Mouse (Mus musculus): ENCODE results near the gene Ciita. TPM values are rescaled to one million over a fixed set of nuclear protein-coding genes. Genes with fewer than 3 reads are reported as not detected.

Gene Ciita
- total and polyA plus RNA-seq, 3 experiments: 0.11 TPM; not detected in 2

- Histone ChIP-seq H3K9me3 (replicated peaks) (no peaks in the 10 kb centered on the region), H3K36me3 (replicated peaks) (no peaks in the 10 kb centered on the region), H3K4me3 (ENCODE audit: low read depth, low read length) (no peak overlapping the region), H3K27me3 (ENCODE audit: insufficient read depth, low read length) (0 out of 2 replicates have a peak, but pooled peaks cover 2% of the 10 kb centered on the region), H3K4me1 (ENCODE audit: insufficient read depth, low read depth, low read length) (no peaks in the 10 kb centered on the region)
- no peak for DNase-seq (ENCODE audit: low spot score)
- TF ChIP-seq CTCF (IDR thresholded peaks at IDR 0.05; ENCODE audit: low read depth, low read length) (no peak), GATA2 (IDR thresholded peaks at IDR 0.05; ENCODE audit: borderline replicate concordance, low read depth, low read length) (no peak), POLR2AphosphoS5 (IDR thresholded peaks at IDR 0.05; ENCODE audit: insufficient replicate concordance, low read depth, low read length) (no peak), GATA1 (IDR thresholded peaks at IDR 0.05; ENCODE audit: borderline replicate concordance, low read length) (no peak), TAL1 (conservative IDR thresholded peaks at IDR 0.05; ENCODE audit: low read depth, low read length) (no peak)
- no peak for ATAC-seq (ENCODE audit: extremely low read depth, insufficient number of reproducible peaks, low FRiP score, poor library complexity, severe bottlenecking)
These were observed 10.1 kb downstream of the Ciita start for GRCm38 (mm10) chr16:10489904-10490457.

- no peak for TF ChIP-seq GATA2 (IDR thresholded peaks at IDR 0.05; ENCODE audit: borderline replicate concordance, low read depth, low read length)
- no peak for TF ChIP-seq POLR2AphosphoS5 (IDR thresholded peaks at IDR 0.05; ENCODE audit: insufficient replicate concordance, low read depth, low read length)
- no peak for TF ChIP-seq GATA1 (IDR thresholded peaks at IDR 0.05; ENCODE audit: borderline replicate concordance, low read length)
- TF ChIP-seq TAL1 (conservative IDR thresholded peaks at IDR 0.05; ENCODE audit: low read depth, low read length): no peak
- TF ChIP-seq CTCF (IDR thresholded peaks at IDR 0.05; ENCODE audit: low read depth, low read length): no peak
- DNase-seq (ENCODE audit: low spot score) (no peak), ATAC-seq (ENCODE audit: extremely low read depth, insufficient number of reproducible peaks, low FRiP score, poor library complexity, severe bottlenecking) (no peak)
- Histone ChIP-seq H3K4me1 (ENCODE audit: insufficient read depth, low read depth, low read length) (no peaks in the 10 kb centered on the region), H3K9me3 (replicated peaks) (no peaks in the 10 kb centered on the region), H3K36me3 (replicated peaks) (no peaks in the 10 kb centered on the region), H3K4me3 (ENCODE audit: low read depth, low read length) (no peak overlapping the region), H3K27me3 (ENCODE audit: insufficient read depth, low read length) (0 out of 2 replicates have a peak, but pooled peaks cover 2% of the 10 kb centered on the region)
These were observed 10.8 kb downstream of the Ciita start for GRCm38 (mm10) chr16:10490503-10491150.

GRCm38 (mm10) chr16:10491716-10492115 is 11.9 kb downstream of the Ciita start:
- Histone ChIP-seq H3K4me1 (ENCODE audit: insufficient read depth, low read depth, low read length) (no peaks in the 10 kb centered on the region), H3K36me3 (replicated peaks) (no peaks in the 10 kb centered on the region), H3K9me3 (replicated peaks) (no peaks in the 10 kb centered on the region), H3K27me3 (ENCODE audit: insufficient read depth, low read length) (0 out of 2 replicates have a peak, but pooled peaks cover 2% of the 10 kb centered on the region), H3K4me3 (ENCODE audit: low read depth, low read length) (no peak overlapping the region)
- TF ChIP-seq GATA1 (IDR thresholded peaks at IDR 0.05; ENCODE audit: borderline replicate concordance, low read length) (no peak), CTCF (IDR thresholded peaks at IDR 0.05; ENCODE audit: low read depth, low read length) (no peak), GATA2 (IDR thresholded peaks at IDR 0.05; ENCODE audit: borderline replicate concordance, low read depth, low read length) (no peak), TAL1 (conservative IDR thresholded peaks at IDR 0.05; ENCODE audit: low read depth, low read length) (no peak), POLR2AphosphoS5 (IDR thresholded peaks at IDR 0.05; ENCODE audit: insufficient replicate concordance, low read depth, low read length) (no peak)
- DNase-seq (ENCODE audit: low spot score) (no peak), ATAC-seq (ENCODE audit: extremely low read depth, insufficient number of reproducible peaks, low FRiP score, poor library complexity, severe bottlenecking) (no peak)

- TF ChIP-seq TAL1 (conservative IDR thresholded peaks at IDR 0.05; ENCODE audit: low read depth, low read length) (no peak), CTCF (IDR thresholded peaks at IDR 0.05; ENCODE audit: low read depth, low read length) (no peak), GATA1 (IDR thresholded peaks at IDR 0.05; ENCODE audit: borderline replicate concordance, low read length) (no peak), GATA2 (IDR thresholded peaks at IDR 0.05; ENCODE audit: borderline replicate concordance, low read depth, low read length) (no peak), POLR2AphosphoS5 (IDR thresholded peaks at IDR 0.05; ENCODE audit: insufficient replicate concordance, low read depth, low read length) (no peak)
- Histone ChIP-seq H3K4me1 (ENCODE audit: insufficient read depth, low read depth, low read length) (no peaks in the 10 kb centered on the region), H3K9me3 (replicated peaks) (no peaks in the 10 kb centered on the region), H3K27me3 (ENCODE audit: insufficient read depth, low read length) (0 out of 2 replicates have a peak, but pooled peaks cover 2% of the 10 kb centered on the region), H3K4me3 (ENCODE audit: low read depth, low read length) (no peak overlapping the region), H3K36me3 (replicated peaks) (no peaks in the 10 kb centered on the region)
- ATAC-seq (ENCODE audit: extremely low read depth, insufficient number of reproducible peaks, low FRiP score, poor library complexity, severe bottlenecking): no peak
- no peak for DNase-seq (ENCODE audit: low spot score)
These were observed 12.7 kb downstream of the Ciita start for GRCm38 (mm10) chr16:10492587-10492986.

- no peaks in the 10 kb centered on the region for H3K36me3 ChIP-seq (replicated peaks)
These were observed 16.0 kb downstream of the Ciita start for GRCm38 (mm10) chr16:10495824-10496298.

GRCm38 (mm10) chr16:10498096-10498602 is 18.3 kb downstream of the Ciita start:
- Histone ChIP-seq H3K4me1 (ENCODE audit: insufficient read depth, low read depth, low read length) (no peaks in the 10 kb centered on the region), H3K36me3 (replicated peaks) (no peaks in the 10 kb centered on the region), H3K27me3 (ENCODE audit: insufficient read depth, low read length) (no peaks in the 10 kb centered on the region; the same call in 1 of the 2 replicates), H3K9me3 (replicated peaks) (no peaks in the 10 kb centered on the region), H3K4me3 (ENCODE audit: low read depth, low read length) (no peak overlapping the region)
- ATAC-seq (ENCODE audit: extremely low read depth, insufficient number of reproducible peaks, low FRiP score, poor library complexity, severe bottlenecking): no peak
- TF ChIP-seq POLR2AphosphoS5 (IDR thresholded peaks at IDR 0.05; ENCODE audit: insufficient replicate concordance, low read depth, low read length): no peak
- no peak for TF ChIP-seq CTCF (IDR thresholded peaks at IDR 0.05; ENCODE audit: low read depth, low read length)
- TF ChIP-seq GATA1 (IDR thresholded peaks at IDR 0.05; ENCODE audit: borderline replicate concordance, low read length): no peak
- no peak for TF ChIP-seq GATA2 (IDR thresholded peaks at IDR 0.05; ENCODE audit: borderline replicate concordance, low read depth, low read length)
- no peak for TF ChIP-seq TAL1 (conservative IDR thresholded peaks at IDR 0.05; ENCODE audit: low read depth, low read length)
- DNase-seq (ENCODE audit: low spot score): no peak

More at GRCm38 (mm10) chr16:10495824-10496298, 16.0 kb downstream of the Ciita start:
- TF ChIP-seq TAL1 (conservative IDR thresholded peaks at IDR 0.05; ENCODE audit: low read depth, low read length) (no peak), GATA2 (IDR thresholded peaks at IDR 0.05; ENCODE audit: borderline replicate concordance, low read depth, low read length) (no peak), GATA1 (IDR thresholded peaks at IDR 0.05; ENCODE audit: borderline replicate concordance, low read length) (no peak), POLR2AphosphoS5 (IDR thresholded peaks at IDR 0.05; ENCODE audit: insufficient replicate concordance, low read depth, low read length) (no peak), CTCF (IDR thresholded peaks at IDR 0.05; ENCODE audit: low read depth, low read length) (no peak)
- ATAC-seq (ENCODE audit: extremely low read depth, insufficient number of reproducible peaks, low FRiP score, poor library complexity, severe bottlenecking) (no peak), DNase-seq (ENCODE audit: low spot score) (no peak)
- no peaks in the 10 kb centered on the region for H3K4me1 ChIP-seq (ENCODE audit: insufficient read depth, low read depth, low read length)
- no peaks in the 10 kb centered on the region; the same call in 1 of the 2 replicates for H3K27me3 ChIP-seq (ENCODE audit: insufficient read depth, low read length)
- H3K4me3 ChIP-seq (ENCODE audit: low read depth, low read length): no peak overlapping the region
- H3K9me3 ChIP-seq (replicated peaks): no peaks in the 10 kb centered on the region
